8 mouse cellular contexts compared by ENCODE assay signal in genomic region chr12:20464585-20464984, GRCm38 (mm10).
DNase-seq lines count a peak whose midpoint lies in the region; TF ChIP-seq lines count a peak whose summit lies in the region.
"Not testable (repeated sequence)": the region's sequence is repeated elsewhere in the genome, so short reads cannot be mapped to it uniquely, and the experiment has no call there.

No protein-coding gene starts in this region.

- 61% methylated on average over 1 of the region's 1 CpGs for WGBS in kidney, adult 2 months
- 61% methylated on average over 1 of the region's 1 CpGs for WGBS in limb, embryonic 10.5 days

- not testable (repeated sequence) for H3K9me3 ChIP-seq in limb, embryonic 10.5 days (replicated peaks)

- not testable (repeated sequence) for H3K4me1 ChIP-seq in kidney, adult 2 months (ENCODE audit: control insufficient read depth, insufficient read depth, low read length); limb, embryonic 10.5 days

- not testable (repeated sequence) for H3K27ac ChIP-seq in kidney, adult 2 months (ENCODE audit: insufficient read depth, low read depth, low read length); limb, embryonic 10.5 days

- H3K4me3 ChIP-seq in kidney, adult 2 months (ENCODE audit: insufficient read depth, low read depth, low read length); limb, embryonic 10.5 days: not testable (repeated sequence)

- not testable (repeated sequence) for H3K27me3 ChIP-seq in kidney, adult 2 months (replicated peaks; ENCODE audit: control insufficient read depth, insufficient read depth, low read length); limb, embryonic 10.5 days (ENCODE audit: low read depth, poor library complexity, severe bottlenecking)

- TF ChIP-seq POLR2A in kidney, adult 2 months (IDR thresholded peaks at IDR 0.05; ENCODE audit: low read depth, low read length) = not testable (repeated sequence)

- DNase-seq in ES-CJ7 (ENCODE audit: low read depth, low spot score) = peak; percentile 75
- DNase-seq in adrenal gland, postnatal 10 days = peak; percentile 10
- DNase-seq in embryo, embryonic 11 days = peak; percentile 0
- peak; percentile 5 for DNase-seq in heart, adult 8-10 months (ENCODE audit: low spot score)
- peak; percentile 9 for DNase-seq in kidney, adult 2 months
- peak; percentile 22 for DNase-seq in limb, embryonic 10.5 days (ENCODE audit: low spot score)
- peak; percentile 0 for DNase-seq in lung, postnatal 14 days
- DNase-seq in thymus, postnatal 0 days (ENCODE audit: low spot score) = peak; percentile 2

- not testable (repeated sequence) for TF ChIP-seq CTCF in kidney, adult 2 months (conservative IDR thresholded peaks at IDR 0.05; ENCODE audit: insufficient read depth, insufficient read length, low read depth, low read length)

- not testable (repeated sequence) for H3K36me3 ChIP-seq in kidney, adult 2 months (ENCODE audit: control insufficient read depth, insufficient read depth, low read length); limb, embryonic 10.5 days

Comparison
In these comparisons a context has a peak if more than half of its experiments do, and no peak if none do; other contexts are left out.
1. DNase-seq: peak in every context shown above with its lines; median percentile 75 in ES-CJ7; 22 in limb, embryonic 10.5 days; 10 in adrenal gland, postnatal 10 days; 9 in kidney, adult 2 months; 5 in heart, adult 8-10 months; 2 in thymus, postnatal 0 days; 0 in embryo, embryonic 11 days; 0 in lung, postnatal 14 days.